Mouse (Mus musculus) limb, embryonic 15.5 days (tissue): ENCODE results near the gene Amotl1. TPM values are rescaled to one million over a fixed set of nuclear protein-coding genes. Genes with fewer than 3 reads are reported as not detected.

Experiments
- ATAC-seq: fragments of 200-750 bp; cut with Nextera tagmentation; 2 replicates; pipeline ENCODE4 v1.8.0; 2017; ENCODE audit warnings: low read depth, moderate TSS enrichment; ENCODE audit not compliant: insufficient number of reproducible peaks, low FRiP score, low TSS enrichment
- H3K27ac ChIP-seq: fragments of 300-500 bp; sonication (generic); 2 replicates; pipeline ENCODE4 v1.5.1; 2015; ENCODE audit warnings: moderate library complexity, mild to moderate bottlenecking, inconsistent platforms
- H3K27me3 ChIP-seq: fragments of 300-500 bp; sonication (generic); 2 replicates; pipeline ENCODE4 v1.6.1; 2015; ENCODE audit warnings: inconsistent platforms
- H3K36me3 ChIP-seq: fragments of 300-500 bp; sonication (generic); 2 replicates; pipeline ENCODE4 v1.6.1; 2015; ENCODE audit warnings: inconsistent platforms
- H3K4me1 ChIP-seq: fragments of 300-500 bp; sonication (generic); 2 replicates; pipeline ENCODE4 v1.6.1; 2015; ENCODE audit warnings: inconsistent platforms
- H3K4me2 ChIP-seq: fragments of 300-500 bp; sonication (generic); 2 replicates; pipeline ENCODE4 v1.6.1; 2015; ENCODE audit warnings: mild to moderate bottlenecking, inconsistent platforms
- H3K4me3 ChIP-seq: fragments of 300-500 bp; sonication (generic); 2 replicates; pipeline ENCODE4 v1.5.1; 2015; ENCODE audit warnings: mild to moderate bottlenecking, inconsistent platforms
- H3K9ac ChIP-seq: fragments of 300-500 bp; sonication (generic); 2 replicates; pipeline ENCODE4 v1.6.1; 2015; ENCODE audit warnings: inconsistent platforms
- H3K9me3 ChIP-seq: fragments of 300-500 bp; sonication (generic); 2 replicates; pipeline ENCODE4 v1.6.1; 2016; ENCODE audit warnings: inconsistent platforms
- WGBS: fragments of 180-500 bp; shearing (Covaris S2); methylation state at CpG from one replicate; pipeline ENCODE4 v1.1.7; 2015; 5-methylcytosine and 5-hydroxymethylcytosine counted together
- polyA plus RNA-seq: library from polyadenylated mRNA; unstranded; fragments of >200 nt; fragmentation: Nextera tagmentation; extraction: Ambion mirVana; gene quantifications from 2 replicates; pipeline ENCODE4 v1.2.1, GENCODE M21; 2015

Amotl1 gene
- polyA plus RNA-seq, 1 experiment from 2014 or later: 35.3 TPM

DNA sequence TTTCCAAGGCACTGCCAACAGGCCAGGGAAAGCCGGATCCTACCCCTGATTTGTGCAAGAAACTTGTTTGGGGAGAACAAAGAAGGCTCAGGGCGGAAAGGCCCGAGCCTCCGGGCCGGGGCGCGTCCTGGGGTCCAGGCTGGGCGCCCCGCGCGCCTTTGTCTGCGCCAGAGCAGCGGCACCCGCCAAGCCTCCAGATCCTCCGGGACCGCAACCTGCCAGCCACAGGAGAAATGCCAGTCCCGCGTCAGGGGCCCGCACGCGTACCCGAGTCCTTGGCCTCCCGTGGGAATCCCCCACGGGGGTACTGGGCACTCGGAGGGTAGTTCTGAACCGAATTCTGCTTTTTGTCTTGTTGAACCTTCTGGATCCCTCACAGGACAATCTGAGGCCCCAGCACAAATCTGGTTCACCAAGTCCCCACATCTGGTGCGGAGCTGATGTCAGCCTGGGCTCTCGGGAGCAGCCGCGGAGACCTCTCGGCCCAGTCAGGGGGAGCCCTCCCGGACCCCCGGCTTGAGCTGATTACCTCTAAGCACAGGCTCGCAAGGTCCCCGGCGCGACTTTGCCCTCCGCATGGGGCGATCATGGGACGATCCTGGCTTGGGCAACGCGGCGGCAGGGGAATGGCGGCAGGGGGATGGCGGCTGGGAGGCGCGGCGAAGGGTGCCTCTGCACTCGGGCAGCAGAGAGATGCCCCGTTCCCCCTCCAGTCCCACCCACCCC is 30.5 kb downstream of the Amotl1 start:
- no peaks in the 10 kb centered on the region for H3K27me3 ChIP-seq
- under 1% methylated on average over 43 of the region's 50 CpGs for WGBS
- peaks cover 47% of the 10 kb centered on the region for H3K4me1 ChIP-seq
- peak overlapping the region; percentile 67 for H3K9ac ChIP-seq
- H3K4me2 ChIP-seq: peak overlapping the region; percentile 70
- H3K27ac ChIP-seq: peak overlapping the region; percentile 92
- no peaks in the 10 kb centered on the region for H3K9me3 ChIP-seq
- no peaks in the 10 kb centered on the region for H3K36me3 ChIP-seq
- ATAC-seq: no peak
- peak overlapping the region; percentile 80 for H3K4me3 ChIP-seq

DNA sequence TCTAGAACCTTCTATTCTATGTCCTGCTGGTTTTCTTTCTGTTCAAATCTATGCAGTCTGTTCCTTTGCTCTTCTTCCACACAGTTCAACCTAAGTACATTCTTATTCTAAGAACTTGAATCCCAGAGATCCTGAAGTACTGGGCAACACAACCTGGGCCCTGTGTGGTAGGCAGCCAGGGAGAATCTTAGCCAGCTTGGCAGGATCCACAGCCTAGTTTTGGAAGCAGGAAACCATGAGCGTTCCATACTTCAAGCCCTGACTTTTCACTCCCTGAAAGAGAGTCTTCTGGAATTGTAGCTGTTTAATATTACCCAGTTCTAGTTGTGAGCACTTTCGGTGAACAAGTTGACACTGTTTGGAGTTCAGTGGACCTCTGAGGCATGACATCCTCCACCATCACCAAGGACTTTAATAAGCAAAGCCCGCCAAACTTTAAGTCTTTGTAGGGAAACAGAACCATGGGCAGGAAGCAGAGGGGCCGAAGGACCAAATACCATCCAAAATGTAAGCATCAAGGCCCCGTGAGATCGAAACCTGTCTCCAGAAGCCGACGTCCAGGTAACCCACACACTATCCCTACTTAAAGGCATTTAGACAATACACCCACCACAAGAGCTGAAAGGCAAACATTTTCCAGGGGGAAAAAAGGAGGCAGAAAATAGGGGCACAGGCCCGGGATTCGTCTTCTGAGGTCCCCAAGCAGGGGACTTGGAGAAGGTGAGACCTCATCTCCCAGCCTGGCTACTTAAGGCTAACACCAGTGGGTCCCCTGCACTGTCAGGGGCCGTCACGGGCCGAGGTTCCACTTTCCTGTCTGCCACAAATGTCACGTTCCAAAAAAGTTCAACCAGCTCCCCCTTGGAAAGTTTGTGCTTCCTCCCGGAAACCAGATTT is 31.3 kb downstream of the Amotl1 start:
- peaks cover 55% of the 10 kb centered on the region for H3K4me1 ChIP-seq

DNA sequence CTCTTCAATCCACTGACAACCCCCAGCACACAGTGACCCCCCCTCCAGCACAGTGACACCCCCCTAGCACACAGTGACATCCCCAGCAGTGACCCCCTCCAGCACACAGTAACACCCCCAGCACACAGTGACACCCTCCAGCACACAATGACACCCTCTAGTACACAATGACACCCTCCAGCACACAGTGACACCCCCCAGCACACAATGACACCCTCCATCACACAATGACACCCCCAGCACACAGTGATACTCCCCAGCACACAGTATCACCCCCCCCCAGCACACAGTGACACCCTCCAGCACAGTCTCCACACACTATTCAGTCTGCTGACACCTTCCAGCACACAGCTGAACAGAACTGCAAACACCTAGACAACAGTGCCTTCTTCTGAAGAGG is 32.3 kb downstream of the Amotl1 start:
- H3K27ac ChIP-seq: peak overlapping the region; percentile 92
- no peak for ATAC-seq
- peak overlapping the region; percentile 70 for H3K4me2 ChIP-seq
- H3K9me3 ChIP-seq: no peaks in the 10 kb centered on the region
- H3K4me1 ChIP-seq: peaks cover 65% of the 10 kb centered on the region
- H3K27me3 ChIP-seq: no peaks in the 10 kb centered on the region
- peak overlapping the region; percentile 80 for H3K4me3 ChIP-seq
- peak overlapping the region; percentile 17; the same call in 1 of the 2 replicates for H3K9ac ChIP-seq
- no peaks in the 10 kb centered on the region for H3K36me3 ChIP-seq

More for the DNA sequence above, 31.3 kb downstream of the Amotl1 start:
- WGBS: 4% methylated on average over 15 of the region's 15 CpGs
- no peak for ATAC-seq
- Histone ChIP-seq H3K4me3 (peak overlapping the region; percentile 80), H3K27me3 (no peaks in the 10 kb centered on the region), H3K27ac (peak overlapping the region; percentile 92), H3K9me3 (no peaks in the 10 kb centered on the region), H3K36me3 (no peaks in the 10 kb centered on the region), H3K9ac (peak overlapping the region; percentile 67), H3K4me2 (peak overlapping the region; percentile 70)

DNA sequence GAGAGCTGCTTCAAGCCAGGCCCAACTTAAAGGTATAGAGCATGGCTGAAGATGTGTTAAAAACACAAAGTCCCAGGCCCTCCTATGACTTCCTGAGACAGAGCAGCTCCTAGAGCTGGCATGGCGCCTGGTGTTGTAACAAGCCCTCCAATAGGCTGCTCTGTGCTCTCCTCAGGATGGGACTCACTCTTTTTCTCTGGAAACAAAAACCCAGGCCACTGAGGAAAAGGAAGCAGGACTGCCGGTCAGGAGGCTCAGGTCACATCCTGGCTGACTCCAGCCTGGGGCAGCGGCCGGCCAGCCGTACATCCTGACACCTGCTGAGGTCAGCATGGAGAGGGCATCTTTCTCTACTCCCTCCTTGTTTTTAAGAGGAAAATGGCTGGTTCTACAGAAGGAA is 36.3 kb downstream of the Amotl1 start:
- no peaks in the 10 kb centered on the region for H3K27me3 ChIP-seq
- H3K4me1 ChIP-seq: peaks cover 62% of the 10 kb centered on the region
- H3K9me3 ChIP-seq: no peaks in the 10 kb centered on the region
- H3K36me3 ChIP-seq: peaks cover 4% of the 10 kb centered on the region; the same call in 1 of the 2 replicates
- peak overlapping the region; percentile 17; the same call in 1 of the 2 replicates for H3K27ac ChIP-seq
- no peak overlapping the region for H3K4me3 ChIP-seq
- no peak for ATAC-seq
- no peak overlapping the region for H3K9ac ChIP-seq
- no peak overlapping the region for H3K4me2 ChIP-seq
- WGBS: 39% methylated on average over 5 of the region's 5 CpGs

DNA sequence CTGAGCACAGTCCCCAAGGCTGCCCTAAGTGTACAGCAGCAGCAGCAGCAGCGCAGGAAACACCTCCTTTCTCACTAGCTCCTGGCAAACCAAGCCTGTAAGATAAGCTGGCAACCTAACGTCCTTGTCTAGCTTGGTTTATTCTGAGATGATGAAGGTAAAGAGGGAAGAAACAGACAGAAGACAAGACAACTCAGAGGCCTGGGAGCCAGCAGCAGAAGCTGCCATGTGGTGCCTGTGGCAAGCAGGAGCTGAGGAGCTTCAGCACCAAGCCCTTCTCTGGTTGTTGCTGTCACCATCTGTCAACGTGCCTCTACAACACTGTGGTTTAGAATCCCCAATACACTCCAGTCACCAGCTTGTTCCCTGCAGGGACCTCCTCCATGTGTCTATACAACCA is 37.4 kb downstream of the Amotl1 start:
- no peak for ATAC-seq
- H3K4me1 ChIP-seq: peaks cover 56% of the 10 kb centered on the region
- no peaks in the 10 kb centered on the region for H3K27me3 ChIP-seq
- peaks cover 4% of the 10 kb centered on the region; the same call in 1 of the 2 replicates for H3K36me3 ChIP-seq
- H3K9me3 ChIP-seq: no peaks in the 10 kb centered on the region
- 0 out of 2 replicates have a peak overlapping the region, but pooled peaks have one; percentile 11 for H3K27ac ChIP-seq
- no peak overlapping the region for H3K4me3 ChIP-seq
- WGBS: 32% methylated on average over 3 of the region's 3 CpGs
- H3K4me2 ChIP-seq: no peak overlapping the region
- H3K9ac ChIP-seq: no peak overlapping the region

DNA sequence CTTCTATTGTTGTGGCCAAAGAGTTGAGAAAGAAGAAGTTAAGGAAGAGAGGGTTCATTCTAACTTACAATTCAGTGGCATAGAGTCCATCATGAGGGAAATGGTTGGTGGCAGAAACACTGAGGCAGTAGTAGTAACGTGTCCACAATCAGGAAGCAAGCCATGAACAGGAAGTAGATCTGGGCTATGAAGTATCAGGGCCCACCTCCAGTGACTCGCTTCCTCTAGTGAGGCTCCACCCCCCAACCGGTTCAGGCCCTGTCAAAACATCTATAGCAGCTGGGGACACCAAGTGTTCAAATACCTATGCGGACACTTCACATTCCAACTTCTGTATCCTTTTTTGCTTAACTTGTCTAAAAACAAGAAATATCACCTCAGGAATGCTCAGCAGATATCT is 38.9 kb downstream of the Amotl1 start:
- WGBS: 91% methylated on average over 4 of the region's 4 CpGs

DNA sequence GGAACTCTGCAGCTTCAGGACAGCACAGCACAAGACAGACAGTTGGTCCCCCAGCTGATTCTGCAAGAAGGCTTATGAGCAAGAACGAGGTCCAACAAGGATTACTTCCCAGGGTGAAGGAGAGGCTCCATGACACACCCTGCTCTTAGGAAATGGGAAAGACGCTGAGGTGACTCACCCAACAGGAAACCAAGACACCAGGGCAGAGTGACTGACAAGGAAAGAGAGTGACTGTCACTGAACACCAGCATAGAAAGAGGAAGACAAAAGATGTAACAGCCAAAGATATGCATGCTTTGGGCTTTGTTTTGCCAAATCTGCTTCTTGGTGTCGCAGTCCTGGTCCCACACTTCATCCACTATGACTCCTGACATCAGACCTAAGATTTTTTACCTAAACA is 40.5 kb downstream of the Amotl1 start:
- 83% methylated on average over 3 of the region's 3 CpGs for WGBS
- H3K36me3 ChIP-seq: peaks cover 6% of the 10 kb centered on the region; the same call in 1 of the 2 replicates
- H3K9ac ChIP-seq: no peak overlapping the region
- no peak for ATAC-seq
- no peaks in the 10 kb centered on the region for H3K27me3 ChIP-seq
- H3K4me2 ChIP-seq: no peak overlapping the region
- no peak overlapping the region for H3K4me3 ChIP-seq
- H3K4me1 ChIP-seq: peaks cover 36% of the 10 kb centered on the region
- H3K27ac ChIP-seq: no peak overlapping the region
- H3K9me3 ChIP-seq: no peaks in the 10 kb centered on the region

More for the DNA sequence above, 38.9 kb downstream of the Amotl1 start:
- Histone ChIP-seq H3K27ac (no peak overlapping the region), H3K27me3 (no peaks in the 10 kb centered on the region), H3K9me3 (no peaks in the 10 kb centered on the region), H3K4me3 (no peak overlapping the region), H3K4me2 (no peak overlapping the region), H3K4me1 (peaks cover 41% of the 10 kb centered on the region), H3K36me3 (peaks cover 6% of the 10 kb centered on the region; the same call in 1 of the 2 replicates), H3K9ac (no peak overlapping the region)
- ATAC-seq: no peak

DNA sequence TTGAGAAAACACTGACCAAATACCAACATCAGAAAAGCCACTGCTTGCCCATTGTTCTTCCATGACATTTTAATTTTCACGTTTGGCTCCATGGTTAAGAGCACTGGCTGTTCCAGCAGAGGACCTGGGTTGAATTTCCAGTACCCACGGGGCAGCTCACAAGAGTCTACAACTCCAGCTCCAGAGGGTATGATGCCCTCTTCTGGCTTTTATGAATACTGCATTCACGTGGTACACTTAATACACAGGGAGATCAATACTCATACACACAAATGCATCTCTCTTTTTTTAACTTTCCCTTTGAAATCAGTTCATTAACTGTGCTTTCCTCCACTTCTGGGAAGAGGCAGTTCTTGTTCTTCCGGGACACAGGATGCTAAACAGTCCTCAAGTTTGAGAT is 41.4 kb downstream of the Amotl1 start:
- Histone ChIP-seq H3K9ac (no peak overlapping the region), H3K9me3 (no peaks in the 10 kb centered on the region), H3K4me3 (no peak overlapping the region), H3K4me1 (peaks cover 35% of the 10 kb centered on the region), H3K36me3 (peaks cover 6% of the 10 kb centered on the region; the same call in 1 of the 2 replicates), H3K27me3 (no peaks in the 10 kb centered on the region), H3K4me2 (no peak overlapping the region), H3K27ac (no peak overlapping the region)
- WGBS: 82% methylated on average over 4 of the region's 4 CpGs
- no peak for ATAC-seq

DNA sequence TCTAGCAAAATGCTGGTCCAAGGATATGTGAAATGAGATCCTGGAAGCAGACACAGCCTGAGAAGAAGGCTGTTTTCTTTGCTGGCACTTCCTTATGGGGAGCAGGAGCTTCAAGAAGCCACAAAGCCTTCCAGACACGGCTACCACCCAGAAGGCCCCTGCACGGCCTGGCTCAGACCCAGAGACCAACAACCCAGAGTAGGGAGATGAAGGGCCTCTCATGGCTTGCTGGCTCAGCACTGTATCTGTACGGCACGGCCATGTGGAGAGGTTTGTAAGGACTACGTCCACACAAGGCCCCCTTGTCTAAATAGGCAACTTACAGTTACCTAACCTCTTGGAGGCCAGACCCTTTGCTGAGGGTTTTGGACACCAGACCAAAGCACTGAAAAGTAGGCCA is 45.1 kb downstream of the Amotl1 start:
- WGBS: 53% methylated on average over 5 of the region's 5 CpGs
- H3K27ac ChIP-seq: peak overlapping the region; percentile 69

DNA sequence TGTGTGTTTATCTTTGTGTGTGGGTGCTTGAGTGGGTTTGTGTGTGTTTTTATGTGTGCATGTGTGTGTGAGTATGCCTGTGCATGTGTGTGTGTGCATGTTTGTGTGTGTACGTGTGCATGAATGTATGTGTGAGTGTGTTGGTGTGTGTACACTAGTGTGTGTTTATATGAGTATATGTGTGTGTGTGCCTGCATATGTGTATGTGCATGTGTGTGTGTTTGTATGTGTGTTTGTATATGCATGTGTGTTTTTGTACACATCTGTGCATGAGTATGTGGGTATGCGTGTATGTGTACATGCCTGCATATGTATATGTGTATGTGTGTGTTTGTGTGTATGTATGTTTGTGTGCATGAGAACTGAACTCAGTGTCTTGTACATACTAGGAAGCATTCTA is 46.7 kb downstream of the Amotl1 start:
- H3K9me3 ChIP-seq: no peaks in the 10 kb centered on the region
- H3K4me3 ChIP-seq: no peak overlapping the region
- H3K36me3 ChIP-seq: peaks cover 36% of the 10 kb centered on the region
- WGBS: 98% methylated on average over 2 of the region's 2 CpGs
- peaks cover 29% of the 10 kb centered on the region for H3K4me1 ChIP-seq
- ATAC-seq: no peak
- no peak overlapping the region for H3K27ac ChIP-seq
- H3K9ac ChIP-seq: no peak overlapping the region
- H3K4me2 ChIP-seq: no peak overlapping the region
- H3K27me3 ChIP-seq: no peaks in the 10 kb centered on the region

More for the DNA sequence above, 45.1 kb downstream of the Amotl1 start:
- Histone ChIP-seq H3K9ac (no peak overlapping the region), H3K4me3 (no peak overlapping the region), H3K9me3 (no peaks in the 10 kb centered on the region), H3K4me1 (peaks cover 33% of the 10 kb centered on the region), H3K36me3 (peaks cover 20% of the 10 kb centered on the region), H3K27me3 (no peaks in the 10 kb centered on the region), H3K4me2 (no peak overlapping the region)
- ATAC-seq: peak; percentile 74

DNA sequence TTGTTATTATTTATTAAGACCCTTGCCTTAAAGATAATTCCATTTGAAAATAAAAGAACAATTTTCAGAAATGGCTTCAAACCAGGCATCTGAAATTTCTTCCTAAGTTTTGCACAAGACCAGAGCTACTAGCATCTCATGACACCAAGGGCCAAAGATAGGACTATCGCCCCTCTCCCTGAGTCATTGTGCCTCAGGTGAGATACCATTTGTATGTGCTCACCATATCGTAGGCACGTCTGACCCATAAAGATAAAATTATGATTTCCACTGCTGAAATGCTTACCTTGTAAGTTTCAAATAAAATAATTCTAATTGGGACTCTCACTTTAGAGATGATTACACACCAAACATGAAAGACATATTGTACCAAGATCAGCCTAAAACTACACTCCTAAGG is 47.4 kb downstream of the Amotl1 start:
- 73% methylated on average over 3 of the region's 3 CpGs for WGBS
- Histone ChIP-seq H3K27ac (no peak overlapping the region), H3K4me1 (peaks cover 29% of the 10 kb centered on the region), H3K4me2 (no peak overlapping the region), H3K4me3 (no peak overlapping the region), H3K27me3 (no peaks in the 10 kb centered on the region), H3K9ac (no peak overlapping the region), H3K36me3 (peaks cover 43% of the 10 kb centered on the region), H3K9me3 (no peaks in the 10 kb centered on the region)
- ATAC-seq: no peak

DNA sequence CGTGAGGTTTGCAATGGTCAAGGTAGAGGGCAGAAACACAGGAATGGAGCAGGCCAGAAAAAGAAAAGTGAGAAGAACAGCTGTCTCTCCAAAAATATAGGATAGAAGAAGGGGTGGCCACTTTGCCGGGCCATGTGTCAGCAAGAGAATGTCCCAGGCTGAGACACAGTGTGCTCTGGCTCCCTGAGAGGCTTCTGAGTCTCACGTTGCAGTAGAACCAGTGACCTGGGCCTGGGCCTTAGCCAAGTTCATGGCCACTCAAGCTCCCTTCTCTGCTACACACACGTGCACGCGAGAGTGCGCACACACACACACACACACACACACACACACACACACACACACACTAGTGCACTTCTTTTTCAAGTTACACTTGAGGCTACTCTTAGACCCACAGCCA is 48.0 kb downstream of the Amotl1 start:
- no peak overlapping the region for H3K9ac ChIP-seq
- peaks cover 29% of the 10 kb centered on the region for H3K4me1 ChIP-seq
- peak overlapping the region; percentile 54 for H3K27ac ChIP-seq
- no peak overlapping the region for H3K4me3 ChIP-seq
- no peak; the same call in 1 of the 2 replicates for ATAC-seq
- no peak overlapping the region for H3K4me2 ChIP-seq
- H3K36me3 ChIP-seq: peaks cover 49% of the 10 kb centered on the region
- 73% methylated on average over 7 of the region's 7 CpGs for WGBS
- no peaks in the 10 kb centered on the region for H3K9me3 ChIP-seq
- no peaks in the 10 kb centered on the region for H3K27me3 ChIP-seq
